Mouse (Mus musculus) testis, adult 2 months (tissue): Measurements from ENCODE around the gene Prickle1.

Experiments used
- CTCF ChIP-seq: fragments of 200-500 bp; IDR thresholded peaks from 2 replicates; pipeline ENCODE4 v1.5.1; 2012; ENCODE audit warnings: low read depth, mild to moderate bottlenecking, inconsistent platforms, low read length, moderate library complexity; ENCODE audit not compliant: control insufficient read depth, insufficient read depth, insufficient replicate concordance
- POLR2A ChIP-seq: fragments of 200-500 bp; IDR thresholded peaks from 2 replicates; pipeline ENCODE4 v1.6.1; 2012; ENCODE audit warnings: low read depth, mild to moderate bottlenecking, inconsistent platforms, low read length, moderate library complexity; ENCODE audit not compliant: control insufficient read depth

DNA sequence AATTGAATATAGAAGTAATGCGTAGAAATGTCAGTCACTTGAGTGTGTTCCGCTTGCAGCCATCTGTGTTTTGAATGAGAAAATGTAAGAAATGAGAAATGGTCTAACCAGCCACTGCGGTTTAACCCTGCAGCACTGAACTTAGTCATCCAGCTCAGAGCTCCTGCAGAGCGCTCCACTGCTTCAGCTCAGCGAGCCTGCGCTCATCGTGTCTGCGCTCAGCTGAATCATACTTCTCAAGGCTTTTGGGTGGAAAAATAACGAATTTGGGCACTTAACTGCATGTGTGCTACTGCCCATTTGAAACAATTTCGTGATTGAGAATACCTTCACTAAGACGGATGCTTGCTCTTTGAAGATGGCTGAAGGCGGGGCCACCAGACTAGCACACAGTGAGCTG is 124.0 kb downstream of the Prickle1 start:
- TF ChIP-seq POLR2A (no peak), CTCF (no peak)
